Mouse (Mus musculus): ENCODE data around the gene Hadhb.

Gene Hadhb

GRCm38 (mm10) chr5:30118018-30118417, 37.0 kb upstream of the Hadhb start:
- no peak for TF ChIP-seq GATA4 (IDR thresholded peaks at IDR 0.05; ENCODE audit: insufficient replicate concordance, low read length)

DNA sequence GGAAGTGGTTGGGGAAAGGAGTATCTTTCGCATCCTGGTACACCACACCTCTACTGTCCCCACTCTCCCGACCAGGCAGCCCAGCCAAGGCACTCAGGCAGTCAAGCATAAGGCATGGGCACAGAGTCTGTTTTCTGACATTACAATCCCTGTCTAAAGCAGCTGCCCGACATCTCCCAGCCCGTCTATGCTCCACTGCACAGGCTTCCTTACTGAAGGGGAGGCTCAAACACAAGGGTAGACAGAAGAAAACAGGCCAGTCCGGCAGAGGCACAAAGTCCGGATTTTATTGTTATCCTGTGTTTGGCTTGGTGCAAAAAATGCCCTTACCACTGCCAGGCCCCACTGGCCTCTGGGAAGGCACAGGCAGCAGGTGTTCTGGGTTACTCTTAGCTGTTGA, 35.9 kb upstream of the Hadhb start:
- no peak for TF ChIP-seq GATA4 (IDR thresholded peaks at IDR 0.05; ENCODE audit: insufficient replicate concordance, low read length)

DNA sequence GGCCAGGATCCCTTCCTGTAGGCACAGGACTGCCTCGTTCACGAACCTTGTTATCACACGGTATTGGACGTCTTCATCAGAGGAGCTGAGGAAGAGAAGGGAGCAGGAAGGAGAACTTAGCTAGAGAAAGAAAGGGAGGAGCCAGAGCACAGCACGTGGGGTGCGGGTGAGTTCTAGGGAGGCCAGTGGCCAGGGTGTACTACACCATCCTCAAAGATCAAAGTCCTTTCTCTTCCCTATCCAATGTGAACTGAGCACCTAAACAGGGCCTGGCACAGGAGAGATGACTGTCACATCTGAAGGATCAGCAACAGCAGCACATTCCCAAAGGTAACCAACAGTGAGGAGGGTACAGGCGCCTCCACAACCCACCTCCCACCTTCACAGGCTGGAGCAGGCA, 34.9 kb upstream of the Hadhb start:
- TF ChIP-seq GATA4 (IDR thresholded peaks at IDR 0.05; ENCODE audit: insufficient replicate concordance, low read length), result no peak

GRCm38 (mm10) chr5:30122481-30122880, 32.6 kb upstream of the Hadhb start:
- TF ChIP-seq GATA4 (IDR thresholded peaks at IDR 0.05; ENCODE audit: insufficient replicate concordance, low read length), result no peak

- TF ChIP-seq GATA4 (IDR thresholded peaks at IDR 0.05; ENCODE audit: insufficient replicate concordance, low read length), result no peak
Observed at GRCm38 (mm10) chr5:30125587-30125986, 29.5 kb upstream of the Hadhb start.

DNA sequence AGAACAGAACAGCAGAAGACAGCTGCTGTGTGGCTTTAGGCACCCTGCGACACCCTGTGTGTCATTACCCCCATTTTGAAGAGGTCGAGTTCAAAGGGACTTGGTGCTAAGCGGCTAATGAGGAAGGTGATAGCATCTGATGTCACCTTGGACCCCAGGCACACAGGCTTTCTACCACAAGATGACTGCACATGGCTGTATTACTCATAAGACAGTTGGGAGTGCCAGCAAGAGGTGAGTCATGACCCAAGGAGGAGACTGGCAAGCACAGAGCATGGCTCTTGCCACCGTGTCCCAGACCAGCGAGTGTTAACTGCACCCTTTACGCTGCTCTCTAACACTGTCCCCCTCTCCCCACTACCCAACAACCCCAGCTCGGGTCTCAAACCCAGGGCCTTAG, 28.3 kb upstream of the Hadhb start:
- no peak for TF ChIP-seq GATA4 (IDR thresholded peaks at IDR 0.05; ENCODE audit: insufficient replicate concordance, low read length)

- TF ChIP-seq GATA4 (IDR thresholded peaks at IDR 0.05; ENCODE audit: insufficient replicate concordance, low read length), result no peak
Observed at GRCm38 (mm10) chr5:30127921-30128597, 27.0 kb upstream of the Hadhb start.

DNA sequence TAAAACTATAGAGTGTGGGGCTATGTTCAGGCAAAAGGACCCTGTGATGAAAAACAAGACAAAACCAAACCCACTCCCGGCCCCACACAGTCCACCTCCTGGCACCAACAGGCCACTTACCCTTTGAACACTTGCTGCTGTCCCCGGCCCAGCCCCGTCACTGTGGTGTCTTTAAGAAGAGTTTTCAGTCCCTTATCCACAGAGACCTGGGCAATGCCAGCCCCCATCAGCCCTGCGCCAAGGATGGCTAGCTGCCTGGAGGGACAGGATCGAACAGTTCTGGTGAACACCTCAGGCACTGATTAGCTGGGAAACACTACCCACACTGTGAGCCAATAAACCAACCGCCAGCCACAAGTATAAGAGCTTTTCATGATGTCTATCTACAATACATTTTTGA, 26.4 kb upstream of the Hadhb start:
- TF ChIP-seq GATA4 (IDR thresholded peaks at IDR 0.05; ENCODE audit: insufficient replicate concordance, low read length), result no peak

- no peak for TF ChIP-seq GATA4 (IDR thresholded peaks at IDR 0.05; ENCODE audit: insufficient replicate concordance, low read length)
Observed at GRCm38 (mm10) chr5:30131246-30131645, 23.8 kb upstream of the Hadhb start.

GRCm38 (mm10) chr5:30132173-30132572, 22.9 kb upstream of the Hadhb start:
- TF ChIP-seq GATA4 (IDR thresholded peaks at IDR 0.05; ENCODE audit: insufficient replicate concordance, low read length), result no peak

GRCm38 (mm10) chr5:30135711-30136231, 19.3 kb upstream of the Hadhb start:
- no peak for TF ChIP-seq GATA4 (IDR thresholded peaks at IDR 0.05; ENCODE audit: insufficient replicate concordance, low read length)

GRCm38 (mm10) chr5:30137271-30137670, 17.8 kb upstream of the Hadhb start:
- no peak for TF ChIP-seq GATA4 (IDR thresholded peaks at IDR 0.05; ENCODE audit: insufficient replicate concordance, low read length)

GRCm38 (mm10) chr5:30138193-30138592, 16.9 kb upstream of the Hadhb start:
- no peak for TF ChIP-seq GATA4 (IDR thresholded peaks at IDR 0.05; ENCODE audit: insufficient replicate concordance, low read length)

DNA sequence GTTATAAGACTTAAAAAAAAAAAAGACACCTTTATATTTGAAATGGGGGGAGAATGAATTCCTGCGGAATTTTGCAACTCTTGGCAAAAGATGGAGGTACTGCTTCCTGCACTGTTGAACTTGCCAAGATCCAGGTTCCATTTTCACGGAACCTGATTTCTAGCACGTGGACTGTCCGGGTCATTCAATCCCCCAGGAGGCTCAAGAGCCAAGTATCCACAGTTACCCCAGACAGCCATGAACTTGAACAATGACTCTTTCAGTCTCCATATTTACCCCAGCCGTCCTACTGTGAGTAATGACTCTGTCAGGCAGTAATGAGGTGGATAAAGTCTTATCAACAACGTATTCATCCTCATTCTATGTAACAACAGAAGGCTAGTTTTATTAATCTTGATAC, 8.5 kb upstream of the Hadhb start:
- TF ChIP-seq GATA4 (IDR thresholded peaks at IDR 0.05; ENCODE audit: insufficient replicate concordance, low read length), result no peak

- TF ChIP-seq GATA4 (IDR thresholded peaks at IDR 0.05; ENCODE audit: insufficient replicate concordance, low read length), result no peak
Observed at GRCm38 (mm10) chr5:30148133-30148920, 6.7 kb upstream of the Hadhb start.

DNA sequence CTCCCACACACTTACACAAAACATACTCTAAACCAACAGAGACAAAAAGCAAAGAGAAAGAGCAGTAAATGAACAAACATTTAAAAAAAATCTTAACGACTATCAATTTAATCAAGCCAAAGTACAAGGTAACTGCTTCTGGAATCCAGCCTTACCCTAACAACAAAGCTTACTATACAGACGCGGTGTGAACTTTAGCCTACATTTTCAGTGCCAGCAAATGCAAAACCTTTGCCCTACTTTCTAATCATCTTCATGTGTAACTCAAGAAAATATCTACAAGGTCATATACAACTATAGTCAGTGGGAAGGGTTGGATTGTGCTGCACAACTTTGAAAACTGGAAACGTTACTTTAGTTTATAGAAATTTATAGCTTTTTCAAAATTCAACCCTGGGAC, 3.0 kb upstream of the Hadhb start:
- TF ChIP-seq GATA4 (IDR thresholded peaks at IDR 0.05; ENCODE audit: insufficient replicate concordance, low read length), result no peak

All from liver, adult (tissue).